Mouse (Mus musculus) hindbrain, embryonic 11.5 days (tissue): ENCODE measurements around the gene Fpgs. TPM values are rescaled to one million over a fixed set of nuclear protein-coding genes. Genes with fewer than 3 reads are reported as not detected.

Experiments
- ATAC-seq: fragments of 200-750 bp; cut with Nextera tagmentation; 2 replicates; pipeline ENCODE4 v1.8.0; 2017; ENCODE audit warnings: mild to moderate bottlenecking, moderate TSS enrichment, moderate library complexity; ENCODE audit not compliant: low FRiP score
- DNase-seq: peaks from one replicate; pipeline ENCODE4 v3.0.0-alpha.2; 2015; ENCODE audit warnings: low spot score
- H3K27ac ChIP-seq: fragments of 300-500 bp; sonication (generic); 2 replicates; pipeline ENCODE4 v1.5.1; 2014; ENCODE audit warnings: mild to moderate bottlenecking, low read depth, low read length
- H3K27me3 ChIP-seq: fragments of 300-500 bp; sonication (generic); 2 replicates; pipeline ENCODE4 v1.6.1; 2014; ENCODE audit warnings: mild to moderate bottlenecking, low read length, moderate library complexity, mixed read lengths; ENCODE audit not compliant: control insufficient read depth, insufficient read depth
- H3K36me3 ChIP-seq: fragments of 300-500 bp; sonication (generic); 2 replicates; pipeline ENCODE4 v1.6.1; 2014; ENCODE audit warnings: mild to moderate bottlenecking, low read length, moderate library complexity, mixed read lengths; ENCODE audit not compliant: control insufficient read depth, insufficient read depth
- H3K4me1 ChIP-seq: fragments of 300-500 bp; sonication (generic); replicated peaks from 2 replicates; pipeline ENCODE4 v1.6.1; 2014; ENCODE audit warnings: low read length, mixed read lengths; ENCODE audit not compliant: control insufficient read depth, insufficient read depth
- H3K4me2 ChIP-seq: fragments of 300-500 bp; sonication (generic); replicated peaks from 2 replicates; pipeline ENCODE4 v1.6.1; 2014; ENCODE audit warnings: mild to moderate bottlenecking, low read depth, low read length
- H3K4me3 ChIP-seq: fragments of 300-500 bp; sonication (generic); 2 replicates; pipeline ENCODE4 v1.5.1; 2014; ENCODE audit warnings: low read depth, low read length
- H3K9ac ChIP-seq: fragments of 300-500 bp; sonication (generic); 2 replicates; pipeline ENCODE4 v1.6.1; 2014; ENCODE audit warnings: low read depth, low read length
- H3K9me3 ChIP-seq: fragments of 300-500 bp; sonication (generic); 2 replicates; pipeline ENCODE4 v1.6.1; 2016; ENCODE audit warnings: low read length; ENCODE audit not compliant: control insufficient read depth
- WGBS: fragments of 180-500 bp; shearing (Covaris S2); extraction: QIAGEN DNeasy Blood & Tissue Kit; methylation state at CpG from one replicate; pipeline ENCODE4 v1.1.7; 2014; 5-methylcytosine and 5-hydroxymethylcytosine counted together
- polyA plus RNA-seq: library from polyadenylated mRNA; unstranded; fragments of >200 nt; fragmentation: Nextera tagmentation; extraction: Ambion mirVana; gene quantifications from 2 replicates; pipeline ENCODE4 v1.2.1, GENCODE M21; 2014

The Fpgs gene
- polyA plus RNA-seq, 1 experiment from 2014 or later = 11.2 TPM

DNA sequence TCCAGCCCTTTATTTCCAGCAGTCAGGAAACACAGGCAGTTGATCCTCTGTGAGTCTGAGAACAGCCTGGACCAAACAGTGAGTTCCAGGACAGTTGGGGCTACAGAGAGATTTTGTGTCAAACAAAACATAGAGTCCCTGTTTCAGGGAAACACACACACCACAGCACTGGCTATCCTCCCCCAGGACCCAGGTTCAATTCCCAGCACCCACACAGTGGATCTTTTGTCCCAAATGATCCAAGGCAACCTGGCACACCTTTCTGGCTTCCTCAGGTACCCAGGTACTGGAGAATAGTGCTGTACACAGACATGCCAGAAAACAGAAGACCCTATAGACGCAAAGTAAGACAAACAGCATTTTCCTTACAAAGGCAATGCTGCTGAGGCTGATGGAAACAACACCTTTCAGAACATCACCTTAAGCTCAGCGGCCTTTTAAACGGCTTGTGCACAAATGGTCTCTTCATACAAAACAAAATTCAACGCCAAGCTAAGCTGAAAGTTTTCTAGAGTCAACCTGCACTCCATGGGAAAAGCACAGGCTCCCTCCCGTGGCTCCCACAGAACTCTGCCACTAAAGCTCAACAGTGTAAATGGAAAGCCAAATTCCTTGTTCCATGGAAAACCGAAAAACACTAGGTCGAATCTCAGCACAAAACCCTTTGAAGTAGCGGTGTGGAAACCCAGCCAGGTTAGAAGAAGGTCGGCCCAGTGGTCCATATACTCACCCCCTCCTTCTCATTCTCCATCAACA, 7.5 kb upstream of the Fpgs start:
- H3K36me3 ChIP-seq = peaks cover 7% of the 10 kb centered on the region
- ATAC-seq (no peak; the same call in 1 of the 2 replicates), DNase-seq (no peak)
- WGBS = 30% methylated on average over 9 of the region's 9 CpGs
- H3K4me2 ChIP-seq = peak overlapping the region; percentile 90
- no peaks in the 10 kb centered on the region for H3K9me3 ChIP-seq
- peak overlapping the region; percentile 91 for H3K9ac ChIP-seq
- no peaks in the 10 kb centered on the region for H3K27me3 ChIP-seq
- H3K4me3 ChIP-seq = peak overlapping the region; percentile 93
- H3K4me1 ChIP-seq = peaks cover 5% of the 10 kb centered on the region; the same call in 1 of the 2 replicates
- peak overlapping the region; percentile 99; the same call in 1 of the 2 replicates for H3K27ac ChIP-seq

DNA sequence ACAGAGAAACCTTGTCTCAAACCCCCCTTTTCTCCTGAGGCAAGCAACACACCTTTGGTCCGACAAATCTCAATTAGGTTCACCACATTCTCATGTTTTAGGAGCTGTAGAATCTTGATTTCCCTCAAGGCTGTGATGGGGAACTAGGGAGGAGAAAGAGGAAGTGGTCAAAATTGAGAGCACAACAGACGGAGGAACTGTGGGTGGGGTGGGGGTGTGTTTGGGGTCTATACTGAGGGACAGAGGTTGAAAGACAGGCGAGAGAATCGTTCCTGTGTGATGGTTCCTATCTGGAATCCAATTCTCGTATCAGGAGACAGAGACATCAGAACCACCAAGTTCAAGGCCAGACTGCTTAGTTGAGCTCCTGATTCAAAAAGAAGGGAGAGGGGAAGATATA, 6.5 kb upstream of the Fpgs start:
- no peaks in the 10 kb centered on the region for H3K27me3 ChIP-seq
- H3K4me3 ChIP-seq = no peak overlapping the region
- 88% methylated on average over 5 of the region's 5 CpGs for WGBS
- no peak overlapping the region for H3K9ac ChIP-seq
- H3K4me2 ChIP-seq = no peak overlapping the region
- H3K9me3 ChIP-seq = no peaks in the 10 kb centered on the region
- peaks cover 7% of the 10 kb centered on the region for H3K36me3 ChIP-seq
- no peak for DNase-seq
- H3K4me1 ChIP-seq = peaks cover 5% of the 10 kb centered on the region; the same call in 1 of the 2 replicates
- no peak overlapping the region for H3K27ac ChIP-seq
- no peak for ATAC-seq

DNA sequence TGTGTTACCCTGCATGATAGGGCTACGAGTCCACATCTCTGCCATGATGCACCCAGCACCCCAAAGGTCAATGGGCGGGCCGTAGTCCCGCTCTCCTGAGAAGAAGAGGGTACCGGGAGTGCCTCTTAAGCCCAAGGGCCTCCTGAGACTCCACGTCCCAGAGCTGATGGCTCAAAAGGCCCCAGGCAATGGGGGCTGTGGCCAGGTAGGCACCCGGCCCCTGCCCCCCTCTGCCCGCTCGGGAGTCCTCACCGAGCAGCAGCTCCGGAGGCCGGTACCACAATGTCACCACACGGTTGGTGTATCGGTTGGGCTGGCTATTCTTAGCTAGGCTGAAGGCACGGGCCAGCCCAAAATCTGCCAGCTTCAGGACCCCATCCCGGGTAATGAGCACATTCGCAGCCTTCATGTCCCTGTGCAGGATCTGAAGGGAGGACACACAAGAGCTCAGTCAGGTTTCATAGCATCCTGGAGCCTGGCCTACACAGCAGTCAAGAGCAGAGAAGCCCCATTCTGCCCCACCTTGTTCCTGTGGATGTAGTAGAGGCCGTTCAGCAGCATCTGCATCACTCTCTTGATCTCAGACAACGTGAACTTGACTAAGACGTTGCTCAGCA, 5.7 kb upstream of the Fpgs start:
- no peak overlapping the region for H3K4me2 ChIP-seq
- H3K9me3 ChIP-seq = no peaks in the 10 kb centered on the region
- H3K36me3 ChIP-seq = peaks cover 7% of the 10 kb centered on the region
- no peak for ATAC-seq
- no peak overlapping the region for H3K9ac ChIP-seq
- 91% methylated on average over 20 of the region's 20 CpGs for WGBS
- no peak for DNase-seq
- H3K27ac ChIP-seq = no peak overlapping the region
- no peaks in the 10 kb centered on the region for H3K27me3 ChIP-seq
- no peak overlapping the region for H3K4me3 ChIP-seq
- H3K4me1 ChIP-seq = peaks cover 5% of the 10 kb centered on the region; the same call in 1 of the 2 replicates

DNA sequence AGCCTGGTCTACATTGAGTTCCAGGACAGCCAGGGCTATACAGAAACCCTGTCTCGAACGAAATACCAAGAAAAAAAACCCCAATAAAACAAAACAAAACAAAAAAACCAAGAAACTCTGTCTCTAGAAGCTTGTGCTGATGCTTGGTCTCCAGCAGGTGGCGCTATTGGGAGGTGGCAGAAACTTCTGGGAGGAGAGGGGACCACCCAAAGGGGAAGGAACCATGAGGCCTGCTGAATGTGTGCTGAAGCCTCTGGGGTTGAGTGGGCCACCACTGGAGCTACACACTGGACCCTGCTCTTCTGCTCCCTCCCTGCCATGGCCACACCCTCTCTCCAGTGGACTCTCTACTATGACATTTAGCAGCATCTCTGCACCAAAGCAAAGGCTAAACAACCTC, 4.7 kb upstream of the Fpgs start:
- H3K9me3 ChIP-seq = no peaks in the 10 kb centered on the region
- no peak overlapping the region for H3K4me3 ChIP-seq
- peaks cover 5% of the 10 kb centered on the region; the same call in 1 of the 2 replicates for H3K4me1 ChIP-seq
- peak; percentile 86 for DNase-seq
- peaks cover 7% of the 10 kb centered on the region for H3K36me3 ChIP-seq
- no peaks in the 10 kb centered on the region for H3K27me3 ChIP-seq
- 49% methylated on average over 3 of the region's 3 CpGs for WGBS
- no peak overlapping the region for H3K4me2 ChIP-seq
- H3K27ac ChIP-seq = no peak overlapping the region
- no peak overlapping the region for H3K9ac ChIP-seq
- no peak for ATAC-seq

DNA sequence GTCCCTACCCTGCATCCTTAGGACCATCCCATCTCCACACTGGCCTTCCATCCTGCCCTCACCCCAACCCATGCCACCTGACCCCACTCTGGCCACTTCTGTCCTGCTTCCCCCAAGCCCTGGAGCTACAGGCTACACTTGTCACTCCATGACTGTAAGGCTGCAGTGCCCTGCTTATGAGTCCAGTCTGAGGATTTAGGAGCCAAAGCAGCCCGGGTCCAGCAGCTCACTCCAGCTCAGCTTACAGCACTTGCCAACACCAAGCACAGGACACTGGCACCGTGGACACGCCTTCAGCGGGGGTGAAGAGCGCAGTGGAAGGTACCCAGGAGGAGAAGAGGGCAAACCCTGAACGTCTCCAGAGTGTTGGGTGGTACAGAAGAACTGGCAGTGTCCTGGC, 3.0 kb upstream of the Fpgs start:
- Histone ChIP-seq H3K4me3 (no peak overlapping the region), H3K9me3 (no peaks in the 10 kb centered on the region), H3K27ac (no peak overlapping the region), H3K9ac (no peak overlapping the region), H3K27me3 (no peaks in the 10 kb centered on the region), H3K4me1 (peaks cover 5% of the 10 kb centered on the region; the same call in 1 of the 2 replicates), H3K4me2 (no peak overlapping the region), H3K36me3 (peaks cover 7% of the 10 kb centered on the region)
- DNase-seq (no peak), ATAC-seq (no peak)
- 92% methylated on average over 6 of the region's 6 CpGs for WGBS

DNA sequence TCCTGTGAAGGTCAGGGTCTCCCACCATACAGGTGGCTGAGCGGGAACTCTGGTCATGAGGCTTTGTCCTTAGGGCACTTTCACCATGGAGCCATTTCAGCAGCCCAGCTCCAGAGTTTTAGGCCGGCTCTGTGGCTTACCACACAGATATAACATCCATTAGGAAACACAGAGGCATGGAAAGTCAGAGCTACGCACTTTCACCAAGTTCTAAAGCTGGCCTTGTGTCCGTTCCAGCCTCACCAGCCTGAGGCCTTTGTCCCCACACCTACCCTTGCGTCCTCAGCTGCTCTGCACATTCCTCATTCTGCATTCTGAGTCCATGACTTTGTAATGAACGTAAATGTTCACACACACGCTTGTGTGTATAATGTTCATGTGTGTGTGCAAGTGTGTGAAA, 1.1 kb upstream of the Fpgs start:
- no peaks in the 10 kb centered on the region for H3K27me3 ChIP-seq
- no peak overlapping the region for H3K27ac ChIP-seq
- ATAC-seq (no peak), DNase-seq (no peak)
- H3K4me1 ChIP-seq = no peaks in the 10 kb centered on the region
- H3K36me3 ChIP-seq = peaks cover 7% of the 10 kb centered on the region
- no peak overlapping the region for H3K4me3 ChIP-seq
- no peak overlapping the region for H3K4me2 ChIP-seq
- 96% methylated on average over 7 of the region's 7 CpGs for WGBS
- no peak overlapping the region for H3K9ac ChIP-seq
- H3K9me3 ChIP-seq = no peaks in the 10 kb centered on the region

DNA sequence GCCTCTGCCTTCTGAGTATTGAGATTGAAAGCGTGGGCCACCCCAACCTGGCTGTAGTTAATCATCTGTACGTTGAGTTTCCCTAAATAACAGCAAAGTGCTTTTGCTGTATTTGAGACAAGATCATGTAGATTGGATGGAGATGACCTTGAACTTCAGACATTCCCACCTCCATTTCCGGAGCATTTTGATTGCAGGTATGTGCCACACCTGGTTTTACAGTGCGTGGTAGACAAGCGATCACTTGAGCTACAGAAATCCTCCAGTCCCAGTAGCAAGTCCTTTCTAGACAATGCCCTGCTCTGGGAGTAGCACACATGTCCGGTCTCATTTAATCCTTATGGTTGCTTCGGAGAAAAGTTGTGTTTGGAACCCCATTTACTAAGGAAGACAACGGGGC, 899 bp downstream of the Fpgs start:
- Histone ChIP-seq H3K27ac (no peak overlapping the region), H3K4me1 (no peaks in the 10 kb centered on the region), H3K36me3 (peaks cover 1% of the 10 kb centered on the region; the same call in 1 of the 2 replicates), H3K4me2 (no peak overlapping the region), H3K9me3 (no peaks in the 10 kb centered on the region), H3K9ac (no peak overlapping the region), H3K27me3 (no peaks in the 10 kb centered on the region), H3K4me3 (no peak overlapping the region)
- DNase-seq (no peak), ATAC-seq (no peak)
- WGBS = 92% methylated on average over 8 of the region's 8 CpGs

DNA sequence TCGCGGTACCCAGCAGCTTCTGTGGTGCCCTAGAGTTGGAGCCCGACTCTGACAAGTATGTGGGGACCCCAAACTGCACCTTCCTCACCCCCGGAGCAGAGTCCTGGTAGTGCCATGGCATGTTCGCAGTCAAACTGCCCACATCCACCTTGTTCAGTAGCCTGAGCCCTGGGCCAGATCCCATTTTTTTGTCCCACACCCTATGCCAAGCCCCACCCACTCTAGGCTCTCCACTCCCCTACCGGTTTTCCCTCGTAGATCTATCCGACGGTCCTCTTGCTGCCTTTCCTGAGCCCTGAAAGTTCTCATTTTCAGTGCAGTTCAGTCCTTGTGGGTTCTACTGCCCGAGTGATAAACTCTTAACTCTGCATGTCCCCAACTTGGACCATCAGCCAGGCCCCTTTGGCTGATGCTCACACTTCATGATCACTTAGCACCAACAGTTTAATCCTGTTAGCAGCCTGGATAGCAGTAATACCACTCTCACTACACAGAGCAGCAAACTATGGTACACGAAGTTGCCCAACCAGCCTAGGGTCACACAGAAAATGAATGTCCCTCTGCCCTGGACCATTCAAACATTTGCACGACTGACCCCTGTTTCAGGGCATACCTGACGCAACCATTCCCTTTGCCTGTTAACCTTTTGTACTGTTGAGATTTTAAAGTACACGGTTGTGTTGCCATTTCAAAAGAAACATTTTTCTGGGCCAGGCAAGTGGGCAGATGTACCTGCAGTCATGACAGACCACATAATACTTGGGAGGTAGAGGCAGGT, 2.8 kb downstream of the Fpgs start:
- no peak overlapping the region for H3K27ac ChIP-seq
- H3K9ac ChIP-seq = no peak overlapping the region
- H3K4me2 ChIP-seq = no peak overlapping the region
- no peak overlapping the region for H3K4me3 ChIP-seq
- DNase-seq = no peak
- H3K36me3 ChIP-seq = no peaks in the 10 kb centered on the region
- H3K9me3 ChIP-seq = no peaks in the 10 kb centered on the region
- ATAC-seq = no peak
- no peaks in the 10 kb centered on the region for H3K27me3 ChIP-seq
- H3K4me1 ChIP-seq = no peaks in the 10 kb centered on the region
- WGBS = 89% methylated on average over 14 of the region's 14 CpGs
